Mouse (Mus musculus) midbrain, embryonic 15.5 days (tissue): ENCODE results near the gene Cemip. TPM values are rescaled to one million over a fixed set of nuclear protein-coding genes. Genes with fewer than 3 reads are reported as not detected.

ENCODE experiments used
- ATAC-seq: fragments of 200-750 bp; cut with Nextera tagmentation; replicated peaks from 2 replicates; pipeline ENCODE4 v1.8.0; 2017; ENCODE audit warnings: moderate TSS enrichment
- H3K27ac ChIP-seq: fragments of 300-500 bp; sonication (generic); 2 replicates; pipeline ENCODE4 v1.5.1; 2015; ENCODE audit warnings: mild to moderate bottlenecking, inconsistent platforms
- H3K27me3 ChIP-seq: fragments of 300-500 bp; sonication (generic); replicated peaks from 2 replicates; pipeline ENCODE4 v1.6.1; 2015; ENCODE audit warnings: inconsistent platforms
- H3K36me3 ChIP-seq: fragments of 300-500 bp; sonication (generic); replicated peaks from 2 replicates; pipeline ENCODE4 v1.6.1; 2015; ENCODE audit warnings: inconsistent platforms
- H3K4me1 ChIP-seq: fragments of 300-500 bp; sonication (generic); 2 replicates; pipeline ENCODE4 v1.6.1; 2015; ENCODE audit warnings: inconsistent platforms
- H3K4me2 ChIP-seq: fragments of 300-500 bp; sonication (generic); 2 replicates; pipeline ENCODE4 v1.6.1; 2015; ENCODE audit warnings: inconsistent platforms, mild to moderate bottlenecking, moderate library complexity
- H3K4me3 ChIP-seq: fragments of 300-500 bp; sonication (generic); 2 replicates; pipeline ENCODE4 v1.5.1; 2015; ENCODE audit warnings: mild to moderate bottlenecking, inconsistent platforms
- H3K9ac ChIP-seq: fragments of 300-500 bp; sonication (generic); 2 replicates; pipeline ENCODE4 v1.6.1; 2015; ENCODE audit warnings: mild to moderate bottlenecking, inconsistent platforms
- H3K9me3 ChIP-seq: fragments of 300-500 bp; sonication (generic); 2 replicates; pipeline ENCODE4 v1.6.1; 2016; ENCODE audit warnings: inconsistent platforms
- WGBS: fragments of 180-500 bp; shearing (Covaris S2); methylation state at CpG from one replicate; pipeline ENCODE4 v1.1.7; 2015; ENCODE audit warnings: mixed read lengths; 5-methylcytosine and 5-hydroxymethylcytosine counted together
- polyA plus RNA-seq: library from polyadenylated mRNA; unstranded; fragments of >200 nt; fragmentation: Nextera tagmentation; extraction: Ambion mirVana; gene quantifications from 2 replicates; pipeline ENCODE4 v1.2.1, GENCODE M21; 2015

Gene Cemip
- polyA plus RNA-seq, 1 experiment from 2014 or later, result 0.50 TPM

DNA sequence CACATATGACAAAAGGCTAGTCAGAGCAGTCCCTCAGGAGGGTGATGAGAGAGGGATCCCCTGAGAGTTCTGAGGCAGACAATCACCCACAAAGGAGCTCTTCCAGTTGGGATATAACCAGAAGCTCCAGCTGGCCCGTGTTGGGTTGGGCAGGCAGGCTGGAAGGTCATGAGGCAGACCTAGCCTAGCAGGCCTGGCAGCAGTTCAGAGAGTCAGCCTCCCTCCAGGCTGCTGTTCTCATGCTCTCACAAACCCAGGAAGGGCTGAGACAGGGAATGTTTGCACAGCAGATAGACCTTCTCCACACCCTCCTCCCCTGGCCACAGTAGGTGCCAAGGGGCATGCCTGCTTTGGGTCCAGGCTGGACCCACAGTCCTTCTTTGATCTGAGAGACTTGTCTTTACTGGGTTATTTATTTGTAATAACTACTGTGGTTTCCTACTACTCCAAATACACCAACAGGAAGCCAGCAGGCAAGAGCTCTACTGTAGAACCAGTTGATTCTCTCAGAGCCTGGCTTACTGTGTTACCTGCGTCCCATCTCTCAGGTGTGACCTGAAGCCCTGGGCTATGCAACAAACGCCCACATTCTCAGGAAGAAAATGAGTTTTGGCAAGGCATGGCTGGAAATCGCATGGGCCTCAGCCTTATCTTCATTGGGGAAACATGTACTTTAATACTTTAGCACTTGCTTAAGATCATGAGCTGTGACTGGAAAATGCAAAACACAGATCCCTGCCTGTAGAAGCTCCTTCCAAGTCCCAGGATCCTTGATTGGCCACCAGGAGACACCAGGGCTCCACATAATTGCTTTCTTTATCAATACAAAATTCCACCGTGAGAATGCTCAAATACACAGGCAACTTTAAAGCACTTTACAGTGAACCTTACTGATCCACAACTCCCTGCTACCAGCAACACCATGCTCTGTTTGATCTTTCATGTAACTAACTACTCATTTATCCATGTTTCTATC lies 67.7 kb downstream of the Cemip start:
- Histone ChIP-seq H3K27ac (no peak overlapping the region), H3K4me1 (no peaks in the 10 kb centered on the region), H3K4me3 (no peak overlapping the region), H3K36me3 (no peaks in the 10 kb centered on the region), H3K9me3 (no peaks in the 10 kb centered on the region), H3K27me3 (no peaks in the 10 kb centered on the region), H3K9ac (no peak overlapping the region), H3K4me2 (no peak overlapping the region)
- ATAC-seq, result no peak
- 70% methylated on average over 5 of the region's 5 CpGs for WGBS

DNA sequence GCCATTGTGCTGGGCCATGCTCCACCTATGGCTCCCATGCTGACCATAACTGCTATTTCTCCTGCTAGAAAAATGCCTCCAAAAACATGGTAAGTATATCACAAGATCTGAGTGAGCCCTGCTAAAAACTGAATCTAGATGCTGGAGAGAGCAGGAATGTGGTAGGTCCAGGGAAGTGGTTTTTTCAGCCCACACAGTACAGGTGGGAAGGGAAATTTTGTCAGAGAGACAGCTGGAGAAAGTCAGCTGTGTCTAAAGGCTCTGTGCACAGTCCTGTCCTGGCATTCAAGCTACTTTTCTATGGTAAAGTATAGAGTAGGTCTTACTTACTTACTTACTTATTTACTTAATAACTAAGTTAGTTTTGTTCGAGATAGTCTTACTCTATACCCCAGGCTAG lies 71.3 kb downstream of the Cemip start:
- no peak overlapping the region for H3K4me2 ChIP-seq

DNA sequence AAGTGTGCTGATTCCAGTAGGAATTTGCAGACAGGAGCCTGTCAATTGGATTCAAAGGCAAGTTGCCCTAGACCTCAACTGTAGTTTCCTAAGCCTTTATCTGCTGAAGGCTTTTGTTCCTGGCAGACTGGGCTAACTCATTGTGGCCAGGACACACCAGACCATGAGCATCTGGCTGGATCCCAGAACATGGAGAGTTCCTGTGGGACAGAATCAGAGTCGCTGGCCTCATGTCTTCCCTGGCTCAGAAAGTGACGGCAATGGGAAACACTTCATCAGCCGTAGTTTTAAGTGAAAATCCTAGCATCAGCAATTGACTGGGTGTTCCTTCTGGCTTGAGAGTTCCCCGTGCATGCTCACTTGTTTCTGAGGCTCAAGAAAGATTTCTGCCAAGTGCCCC lies 72.6 kb downstream of the Cemip start:
- Histone ChIP-seq H3K9ac (no peak overlapping the region), H3K27ac (no peak overlapping the region), H3K27me3 (no peaks in the 10 kb centered on the region), H3K36me3 (no peaks in the 10 kb centered on the region), H3K9me3 (no peaks in the 10 kb centered on the region), H3K4me3 (no peak overlapping the region), H3K4me2 (no peak overlapping the region), H3K4me1 (no peaks in the 10 kb centered on the region)
- no peak for ATAC-seq
- 82% methylated on average over 4 of the region's 4 CpGs for WGBS

More for the DNA sequence above, 71.3 kb downstream of the Cemip start:
- H3K4me3 ChIP-seq, result no peak overlapping the region
- no peaks in the 10 kb centered on the region for H3K27me3 ChIP-seq
- no peaks in the 10 kb centered on the region for H3K4me1 ChIP-seq
- no peak overlapping the region for H3K27ac ChIP-seq
- H3K36me3 ChIP-seq, result no peaks in the 10 kb centered on the region
- H3K9ac ChIP-seq, result no peak overlapping the region
- no peak for ATAC-seq
- H3K9me3 ChIP-seq, result no peaks in the 10 kb centered on the region
- WGBS, result 81% methylated on average over 1 of the region's 1 CpGs

DNA sequence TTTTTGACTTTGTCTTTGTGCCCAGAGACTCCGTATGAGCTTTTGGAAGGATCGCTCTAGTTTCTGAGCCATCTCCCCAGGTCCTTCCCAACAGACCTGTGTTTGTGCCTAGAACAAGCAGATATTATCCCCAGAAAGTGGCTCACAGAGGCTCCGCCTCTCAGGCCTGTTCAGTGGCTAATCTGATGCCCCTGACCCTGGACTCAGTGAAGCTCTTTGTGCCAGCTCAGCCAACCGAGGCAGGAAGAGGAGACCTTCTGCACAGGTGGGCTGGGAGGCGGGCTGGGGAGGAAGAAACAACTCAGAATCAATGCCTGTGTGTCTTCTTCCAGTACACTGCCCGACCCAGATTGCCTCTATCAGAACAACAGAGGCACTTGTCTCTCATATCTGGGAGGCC lies 81.9 kb downstream of the Cemip start:
- peaks cover 11% of the 10 kb centered on the region; the same call in 1 of the 2 replicates for H3K4me1 ChIP-seq
- H3K27ac ChIP-seq, result no peak overlapping the region
- no peaks in the 10 kb centered on the region for H3K27me3 ChIP-seq
- no peak overlapping the region for H3K9ac ChIP-seq
- no peak overlapping the region for H3K4me2 ChIP-seq
- no peaks in the 10 kb centered on the region for H3K36me3 ChIP-seq
- H3K9me3 ChIP-seq, result no peaks in the 10 kb centered on the region
- 55% methylated on average over 6 of the region's 6 CpGs for WGBS
- ATAC-seq, result no peak
- H3K4me3 ChIP-seq, result no peak overlapping the region

DNA sequence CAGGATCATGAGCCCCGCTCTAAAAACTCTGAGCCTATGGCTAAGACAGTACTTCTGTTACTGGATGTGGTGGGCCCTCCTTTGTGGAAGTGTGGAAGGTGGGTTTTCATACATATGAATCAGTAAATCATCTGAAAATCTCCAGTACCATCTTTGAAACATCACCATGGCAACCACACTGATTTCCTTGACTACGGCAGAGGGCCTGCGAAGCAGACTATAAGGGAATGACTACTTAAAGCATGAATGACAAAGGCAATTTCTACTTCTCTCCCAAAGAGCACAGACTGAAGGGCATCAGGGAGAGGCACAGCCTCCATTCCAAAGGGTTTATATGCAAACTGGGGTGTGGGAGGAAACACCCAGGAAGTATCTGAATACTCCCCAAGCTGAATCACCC lies 84.8 kb downstream of the Cemip start:
- ATAC-seq, result peak; percentile 92
- Histone ChIP-seq H3K9ac (no peak overlapping the region), H3K9me3 (no peaks in the 10 kb centered on the region), H3K4me3 (no peak overlapping the region), H3K27ac (peak overlapping the region; percentile 70), H3K36me3 (no peaks in the 10 kb centered on the region), H3K4me2 (no peak overlapping the region), H3K27me3 (no peaks in the 10 kb centered on the region), H3K4me1 (peaks cover 11% of the 10 kb centered on the region; the same call in 1 of the 2 replicates)
- WGBS, result 39% methylated on average over 3 of the region's 3 CpGs

DNA sequence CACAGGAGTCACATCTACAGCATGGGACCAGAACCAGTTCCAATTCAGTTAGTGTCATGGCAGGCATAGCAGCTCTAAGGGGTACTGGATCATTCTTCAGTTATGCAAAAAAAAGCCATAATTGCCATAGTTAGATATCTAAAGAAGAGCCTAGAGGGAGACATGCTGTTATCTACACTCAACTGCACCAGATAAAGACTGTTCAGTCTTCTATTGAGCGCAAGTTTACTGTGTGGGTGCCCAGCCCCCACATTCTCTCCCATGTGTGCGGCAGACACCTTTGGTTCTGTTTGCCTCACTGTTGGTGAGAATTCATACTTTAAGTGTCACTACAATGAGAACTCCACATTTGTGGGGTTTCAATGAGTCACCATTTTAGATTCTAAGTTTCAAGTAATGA lies 85.6 kb downstream of the Cemip start:
- 92% methylated on average over 2 of the region's 2 CpGs for WGBS
- Histone ChIP-seq H3K27me3 (no peaks in the 10 kb centered on the region), H3K4me2 (no peak overlapping the region), H3K27ac (peak overlapping the region; percentile 70), H3K4me3 (no peak overlapping the region), H3K9ac (no peak overlapping the region), H3K4me1 (peaks cover 11% of the 10 kb centered on the region; the same call in 1 of the 2 replicates), H3K36me3 (no peaks in the 10 kb centered on the region), H3K9me3 (no peaks in the 10 kb centered on the region)
- ATAC-seq, result no peak

DNA sequence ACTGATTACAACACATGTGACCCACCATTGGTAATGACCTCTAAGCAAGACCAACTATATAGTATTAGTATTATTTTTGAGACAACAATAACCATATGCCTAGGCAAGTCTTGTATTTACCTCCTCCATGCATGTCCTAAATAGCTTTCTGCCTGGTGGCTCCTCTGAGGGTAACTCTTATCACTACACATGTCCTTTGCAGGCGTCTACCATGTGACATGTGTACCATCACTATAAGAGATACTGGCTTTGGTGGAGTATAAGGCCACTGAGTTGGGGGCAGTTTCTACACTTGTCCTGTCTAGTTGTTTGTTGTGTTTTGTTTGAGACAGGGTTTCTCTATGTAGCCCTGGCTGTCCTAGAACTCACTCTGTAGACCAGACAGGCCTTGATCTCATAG lies 86.7 kb downstream of the Cemip start:
- Histone ChIP-seq H3K4me1 (peaks cover 11% of the 10 kb centered on the region; the same call in 1 of the 2 replicates), H3K27me3 (no peaks in the 10 kb centered on the region), H3K36me3 (no peaks in the 10 kb centered on the region), H3K4me2 (no peak overlapping the region), H3K9me3 (no peaks in the 10 kb centered on the region), H3K4me3 (no peak overlapping the region), H3K27ac (no peak overlapping the region), H3K9ac (no peak overlapping the region)
- 95% methylated on average over 1 of the region's 1 CpGs for WGBS
- no peak for ATAC-seq

GRCm38 (mm10) chr7:83994348-83994747 lies 92.0 kb downstream of the Cemip start:
- WGBS, result 95% methylated on average over 1 of the region's 1 CpGs
- Histone ChIP-seq H3K27me3 (no peaks in the 10 kb centered on the region), H3K27ac (no peak overlapping the region), H3K9me3 (no peaks in the 10 kb centered on the region), H3K4me3 (no peak overlapping the region), H3K4me1 (no peaks in the 10 kb centered on the region), H3K4me2 (no peak overlapping the region), H3K9ac (no peak overlapping the region), H3K36me3 (no peaks in the 10 kb centered on the region)
- no peak for ATAC-seq

GRCm38 (mm10) chr7:83989294-83989693 lies 97.0 kb downstream of the Cemip start:
- 94% methylated on average over 4 of the region's 4 CpGs for WGBS
- Histone ChIP-seq H3K9me3 (no peaks in the 10 kb centered on the region), H3K4me2 (no peak overlapping the region), H3K36me3 (no peaks in the 10 kb centered on the region), H3K27ac (no peak overlapping the region), H3K4me1 (no peaks in the 10 kb centered on the region), H3K9ac (no peak overlapping the region), H3K27me3 (no peaks in the 10 kb centered on the region), H3K4me3 (no peak overlapping the region)
- ATAC-seq, result no peak

DNA sequence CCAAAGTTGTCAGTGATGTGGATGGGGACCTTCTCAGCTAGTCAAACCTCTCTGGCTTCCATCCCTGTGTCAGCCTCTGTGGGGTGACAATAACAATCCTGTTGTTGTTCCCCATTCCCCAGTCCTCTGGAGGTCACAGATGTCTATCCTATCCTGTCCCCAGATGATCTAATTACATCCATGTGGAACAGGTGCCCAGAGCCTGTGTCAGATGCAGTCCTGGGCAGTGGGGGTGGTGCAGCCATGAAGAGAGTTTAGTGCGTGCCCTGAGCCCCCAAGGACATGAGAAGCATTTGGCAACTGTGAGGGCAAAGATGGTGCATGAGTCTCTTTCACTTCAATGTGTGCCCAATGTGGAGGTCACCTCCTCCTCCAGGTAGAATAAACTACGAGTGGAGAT lies 100.6 kb downstream of the Cemip start:
- no peak overlapping the region for H3K27ac ChIP-seq
- WGBS, result 78% methylated on average over 2 of the region's 2 CpGs

DNA sequence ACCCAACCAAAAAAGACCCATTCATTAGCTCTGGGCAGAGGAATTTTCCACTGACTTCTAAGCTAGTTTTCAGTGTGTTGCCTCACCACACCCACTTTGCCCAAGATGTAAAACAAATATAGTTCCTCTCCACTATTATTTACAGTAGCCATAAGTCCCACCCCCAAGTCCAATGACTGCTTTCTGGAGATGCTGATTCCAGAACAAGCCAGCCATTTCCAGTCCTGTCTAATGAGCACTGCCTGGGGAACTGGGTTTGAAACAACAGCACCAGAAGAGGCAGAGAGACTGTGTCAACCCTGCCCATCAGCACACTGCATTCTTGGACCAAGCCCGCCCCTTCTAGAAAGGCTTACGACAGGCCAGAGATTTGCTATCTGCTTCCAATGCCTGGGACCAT lies 103.7 kb downstream of the Cemip start:
- Histone ChIP-seq H3K4me3 (no peak overlapping the region), H3K27ac (no peak overlapping the region), H3K9me3 (no peaks in the 10 kb centered on the region), H3K4me2 (no peak overlapping the region), H3K4me1 (no peaks in the 10 kb centered on the region), H3K9ac (no peak overlapping the region), H3K27me3 (no peaks in the 10 kb centered on the region), H3K36me3 (no peaks in the 10 kb centered on the region)
- ATAC-seq, result no peak
- WGBS, result 87% methylated on average over 2 of the region's 2 CpGs

More for the DNA sequence above, 100.6 kb downstream of the Cemip start:
- Histone ChIP-seq H3K4me1 (no peaks in the 10 kb centered on the region), H3K9me3 (no peaks in the 10 kb centered on the region), H3K4me3 (no peak overlapping the region), H3K4me2 (no peak overlapping the region), H3K27me3 (no peaks in the 10 kb centered on the region), H3K36me3 (no peaks in the 10 kb centered on the region), H3K9ac (no peak overlapping the region)
- ATAC-seq, result no peak

GRCm38 (mm10) chr7:83978945-83979536 lies 107.3 kb downstream of the Cemip start:
- H3K36me3 ChIP-seq, result no peaks in the 10 kb centered on the region
- H3K4me3 ChIP-seq, result no peak overlapping the region
- H3K4me2 ChIP-seq, result no peak overlapping the region
- no peaks in the 10 kb centered on the region for H3K9me3 ChIP-seq
- no peak overlapping the region for H3K27ac ChIP-seq
- WGBS, result 67% methylated on average over 1 of the region's 1 CpGs
- no peaks in the 10 kb centered on the region for H3K27me3 ChIP-seq
- no peak for ATAC-seq
- H3K9ac ChIP-seq, result no peak overlapping the region
- H3K4me1 ChIP-seq, result no peaks in the 10 kb centered on the region
